Mouse (Mus musculus): ENCODE results near the gene Olfr373. TPM values are rescaled to one million over a fixed set of nuclear protein-coding genes. Genes with fewer than 3 reads are reported as not detected.

Gene Olfr373
- polyA plus RNA-seq, 2 experiments, result not detected

GRCm38 (mm10) chr8:72127834-72128233, 44.9 kb downstream of the Olfr373 start:
- 89% methylated on average over 1 of the region's 1 CpGs for WGBS
- no peaks in the 10 kb centered on the region for H3K27me3 ChIP-seq (ENCODE audit: control insufficient read depth, insufficient read depth, low read length)
- TF ChIP-seq POLR2A (IDR thresholded peaks at IDR 0.05; ENCODE audit: borderline replicate concordance, extremely low read depth, insufficient read depth, insufficient read length), result no peak
- H3K9ac ChIP-seq (ENCODE audit: low read depth, low read length, severe bottlenecking), result no peak overlapping the region
- no peak for DNase-seq (ENCODE audit: low spot score)
- H3K36me3 ChIP-seq (ENCODE audit: control insufficient read depth, insufficient read depth, low read length), result no peaks in the 10 kb centered on the region
- ATAC-seq (ENCODE audit: low FRiP score, low read depth), result no peak
- no peak overlapping the region for H3K27ac ChIP-seq (replicated peaks; ENCODE audit: low read depth, low read length)
- no peaks in the 10 kb centered on the region for H3K4me1 ChIP-seq (ENCODE audit: control insufficient read depth, insufficient read depth, low read length)
- H3K4me2 ChIP-seq (replicated peaks; ENCODE audit: low read depth, low read length, severe bottlenecking), result no peak overlapping the region
- no peaks in the 10 kb centered on the region for H3K9me3 ChIP-seq (ENCODE audit: control insufficient read depth, low read length)
- H3K4me3 ChIP-seq (replicated peaks; ENCODE audit: low read length), result no peak overlapping the region

GRCm38 (mm10) chr8:72131251-72131650, 48.3 kb downstream of the Olfr373 start:
- no peak for TF ChIP-seq POLR2A (IDR thresholded peaks at IDR 0.05; ENCODE audit: borderline replicate concordance, extremely low read depth, insufficient read depth, insufficient read length)
- 56% methylated on average over 2 of the region's 2 CpGs for WGBS
- Histone ChIP-seq H3K36me3 (ENCODE audit: control insufficient read depth, insufficient read depth, low read length) (no peaks in the 10 kb centered on the region), H3K4me1 (ENCODE audit: control insufficient read depth, insufficient read depth, low read length) (no peaks in the 10 kb centered on the region), H3K9ac (ENCODE audit: low read depth, low read length, severe bottlenecking) (no peak overlapping the region), H3K27ac (replicated peaks; ENCODE audit: low read depth, low read length) (no peak overlapping the region), H3K4me3 (replicated peaks; ENCODE audit: low read length) (no peak overlapping the region), H3K27me3 (ENCODE audit: control insufficient read depth, insufficient read depth, low read length) (no peaks in the 10 kb centered on the region), H3K9me3 (ENCODE audit: control insufficient read depth, low read length) (no peaks in the 10 kb centered on the region), H3K4me2 (replicated peaks; ENCODE audit: low read depth, low read length, severe bottlenecking) (no peak overlapping the region)
- DNase-seq (ENCODE audit: low spot score) (peak; percentile 21), ATAC-seq (ENCODE audit: low FRiP score, low read depth) (no peak)

- H3K27me3 ChIP-seq (ENCODE audit: control insufficient read depth, insufficient read depth, low read length), result no peaks in the 10 kb centered on the region
- no peak for DNase-seq (ENCODE audit: low spot score)
- no peak for TF ChIP-seq POLR2A (IDR thresholded peaks at IDR 0.05; ENCODE audit: borderline replicate concordance, extremely low read depth, insufficient read depth, insufficient read length)
- no peak overlapping the region for H3K27ac ChIP-seq (replicated peaks; ENCODE audit: low read depth, low read length)
- no peak overlapping the region for H3K9ac ChIP-seq (ENCODE audit: low read depth, low read length, severe bottlenecking)
- H3K4me3 ChIP-seq (replicated peaks; ENCODE audit: low read length), result no peak overlapping the region
- H3K4me1 ChIP-seq (ENCODE audit: control insufficient read depth, insufficient read depth, low read length), result peaks cover 1% of the 10 kb centered on the region
- ATAC-seq (ENCODE audit: low FRiP score, low read depth), result no peak
- H3K4me2 ChIP-seq (replicated peaks; ENCODE audit: low read depth, low read length, severe bottlenecking), result no peak overlapping the region
- no peaks in the 10 kb centered on the region for H3K36me3 ChIP-seq (ENCODE audit: control insufficient read depth, insufficient read depth, low read length)
- H3K9me3 ChIP-seq (ENCODE audit: control insufficient read depth, low read length), result no peaks in the 10 kb centered on the region
- 69% methylated on average over 2 of the region's 2 CpGs for WGBS
These were observed 48.9 kb downstream of the Olfr373 start for GRCm38 (mm10) chr8:72131901-72132300.

- 79% methylated on average over 1 of the region's 1 CpGs for WGBS
- no peaks in the 10 kb centered on the region for H3K27me3 ChIP-seq (ENCODE audit: control insufficient read depth, insufficient read depth, low read length)
- H3K36me3 ChIP-seq (ENCODE audit: control insufficient read depth, insufficient read depth, low read length), result no peaks in the 10 kb centered on the region
- peaks cover 6% of the 10 kb centered on the region for H3K4me1 ChIP-seq (ENCODE audit: control insufficient read depth, insufficient read depth, low read length)
- no peak overlapping the region for H3K27ac ChIP-seq (replicated peaks; ENCODE audit: low read depth, low read length)
- no peak overlapping the region for H3K9ac ChIP-seq (ENCODE audit: low read depth, low read length, severe bottlenecking)
- H3K9me3 ChIP-seq (ENCODE audit: control insufficient read depth, low read length), result no peaks in the 10 kb centered on the region
- no peak overlapping the region for H3K4me2 ChIP-seq (replicated peaks; ENCODE audit: low read depth, low read length, severe bottlenecking)
- DNase-seq (ENCODE audit: low spot score) (no peak), ATAC-seq (ENCODE audit: low FRiP score, low read depth) (no peak)
- no peak overlapping the region for H3K4me3 ChIP-seq (replicated peaks; ENCODE audit: low read length)
- no peak for TF ChIP-seq POLR2A (IDR thresholded peaks at IDR 0.05; ENCODE audit: borderline replicate concordance, extremely low read depth, insufficient read depth, insufficient read length)
These were observed 49.4 kb downstream of the Olfr373 start for GRCm38 (mm10) chr8:72132417-72132816.

- Histone ChIP-seq H3K9ac (ENCODE audit: low read depth, low read length, severe bottlenecking) (no peak overlapping the region), H3K4me1 (ENCODE audit: control insufficient read depth, insufficient read depth, low read length) (peaks cover 8% of the 10 kb centered on the region), H3K4me3 (replicated peaks; ENCODE audit: low read length) (no peak overlapping the region), H3K36me3 (ENCODE audit: control insufficient read depth, insufficient read depth, low read length) (no peaks in the 10 kb centered on the region), H3K27me3 (ENCODE audit: control insufficient read depth, insufficient read depth, low read length) (no peaks in the 10 kb centered on the region), H3K9me3 (ENCODE audit: control insufficient read depth, low read length) (no peaks in the 10 kb centered on the region), H3K4me2 (replicated peaks; ENCODE audit: low read depth, low read length, severe bottlenecking) (no peak overlapping the region), H3K27ac (replicated peaks; ENCODE audit: low read depth, low read length) (no peak overlapping the region)
- no peak for TF ChIP-seq POLR2A (IDR thresholded peaks at IDR 0.05; ENCODE audit: borderline replicate concordance, extremely low read depth, insufficient read depth, insufficient read length)
- ATAC-seq (ENCODE audit: low FRiP score, low read depth) (no peak), DNase-seq (ENCODE audit: low spot score) (no peak)
- WGBS, result 88% methylated on average over 1 of the region's 1 CpGs
These were observed 49.9 kb downstream of the Olfr373 start for GRCm38 (mm10) chr8:72132891-72133290.

GRCm38 (mm10) chr8:72133507-72133906, 50.5 kb downstream of the Olfr373 start:
- no peaks in the 10 kb centered on the region for H3K9me3 ChIP-seq (ENCODE audit: control insufficient read depth, low read length)
- no peak overlapping the region for H3K4me2 ChIP-seq (replicated peaks; ENCODE audit: low read depth, low read length, severe bottlenecking)
- 68% methylated on average over 1 of the region's 1 CpGs for WGBS
- no peaks in the 10 kb centered on the region for H3K27me3 ChIP-seq (ENCODE audit: control insufficient read depth, insufficient read depth, low read length)
- no peak for TF ChIP-seq POLR2A (IDR thresholded peaks at IDR 0.05; ENCODE audit: borderline replicate concordance, extremely low read depth, insufficient read depth, insufficient read length)
- H3K4me1 ChIP-seq (ENCODE audit: control insufficient read depth, insufficient read depth, low read length), result peaks cover 8% of the 10 kb centered on the region
- no peak overlapping the region for H3K9ac ChIP-seq (ENCODE audit: low read depth, low read length, severe bottlenecking)
- DNase-seq (ENCODE audit: low spot score), result no peak
- H3K4me3 ChIP-seq (replicated peaks; ENCODE audit: low read length), result no peak overlapping the region
- no peak overlapping the region for H3K27ac ChIP-seq (replicated peaks; ENCODE audit: low read depth, low read length)
- no peak for ATAC-seq (ENCODE audit: low FRiP score, low read depth)
- H3K36me3 ChIP-seq (ENCODE audit: control insufficient read depth, insufficient read depth, low read length), result peaks cover 5% of the 10 kb centered on the region

Data from limb, embryonic 14.5 days (tissue).